Mouse (Mus musculus): ENCODE measurements around the gene Pafah2. TPM values are rescaled to one million over a fixed set of nuclear protein-coding genes. Genes with fewer than 3 reads are reported as not detected.
A peak's percentile ranks its signal among the peaks of the same experiment; 100 is the strongest.

Gene Pafah2
- polyA plus RNA-seq, 1 experiment from 2014 or later: 11.8 TPM

GRCm38 (mm10) chr4:134421971-134422370 lies 25.9 kb downstream of the Pafah2 start:
- ATAC-seq (ENCODE audit: low read depth) (no peak), DNase-seq (ENCODE audit: low spot score) (no peak)
- Histone ChIP-seq H3K27ac (replicated peaks; ENCODE audit: low read depth, low read length) (no peak overlapping the region), H3K4me3 (ENCODE audit: low read depth, low read length) (no peak overlapping the region), H3K9ac (ENCODE audit: low read depth, low read length) (no peak overlapping the region), H3K9me3 (ENCODE audit: control insufficient read depth, low read length) (no peaks in the 10 kb centered on the region), H3K27me3 (replicated peaks; ENCODE audit: control insufficient read depth, insufficient read depth, low read length) (no peaks in the 10 kb centered on the region), H3K4me2 (ENCODE audit: low read depth, low read length) (no peak overlapping the region), H3K4me1 (ENCODE audit: control insufficient read depth, insufficient read depth, low read length) (no peaks in the 10 kb centered on the region), H3K36me3 (ENCODE audit: control insufficient read depth, insufficient read depth, low read length) (peaks cover 28% of the 10 kb centered on the region)
- 48% methylated on average over 11 of the region's 11 CpGs for WGBS

GRCm38 (mm10) chr4:134423949-134424348 lies 27.8 kb downstream of the Pafah2 start:
- Histone ChIP-seq H3K27ac (replicated peaks; ENCODE audit: low read depth, low read length) (no peak overlapping the region), H3K4me2 (ENCODE audit: low read depth, low read length) (no peak overlapping the region), H3K9me3 (ENCODE audit: control insufficient read depth, low read length) (no peaks in the 10 kb centered on the region), H3K27me3 (replicated peaks; ENCODE audit: control insufficient read depth, insufficient read depth, low read length) (no peaks in the 10 kb centered on the region), H3K4me1 (ENCODE audit: control insufficient read depth, insufficient read depth, low read length) (no peaks in the 10 kb centered on the region), H3K36me3 (ENCODE audit: control insufficient read depth, insufficient read depth, low read length) (0 out of 2 replicates have a peak, but pooled peaks cover 17% of the 10 kb centered on the region), H3K4me3 (ENCODE audit: low read depth, low read length) (no peak overlapping the region), H3K9ac (ENCODE audit: low read depth, low read length) (no peak overlapping the region)
- WGBS: 87% methylated on average over 7 of the region's 7 CpGs
- no peak for ATAC-seq (ENCODE audit: low read depth)
- DNase-seq (ENCODE audit: low spot score): no peak

GRCm38 (mm10) chr4:134425088-134425487 lies 29.0 kb downstream of the Pafah2 start:
- Histone ChIP-seq H3K4me2 (ENCODE audit: low read depth, low read length) (no peak overlapping the region), H3K36me3 (ENCODE audit: control insufficient read depth, insufficient read depth, low read length) (0 out of 2 replicates have a peak, but pooled peaks cover 13% of the 10 kb centered on the region), H3K4me1 (ENCODE audit: control insufficient read depth, insufficient read depth, low read length) (peaks cover 3% of the 10 kb centered on the region; the same call in 1 of the 2 replicates), H3K27ac (replicated peaks; ENCODE audit: low read depth, low read length) (no peak overlapping the region), H3K9me3 (ENCODE audit: control insufficient read depth, low read length) (no peaks in the 10 kb centered on the region), H3K9ac (ENCODE audit: low read depth, low read length) (no peak overlapping the region), H3K4me3 (ENCODE audit: low read depth, low read length) (no peak overlapping the region), H3K27me3 (replicated peaks; ENCODE audit: control insufficient read depth, insufficient read depth, low read length) (no peaks in the 10 kb centered on the region)
- WGBS: 61% methylated on average over 7 of the region's 7 CpGs
- ATAC-seq (ENCODE audit: low read depth): no peak
- DNase-seq (ENCODE audit: low spot score): no peak

DNA sequence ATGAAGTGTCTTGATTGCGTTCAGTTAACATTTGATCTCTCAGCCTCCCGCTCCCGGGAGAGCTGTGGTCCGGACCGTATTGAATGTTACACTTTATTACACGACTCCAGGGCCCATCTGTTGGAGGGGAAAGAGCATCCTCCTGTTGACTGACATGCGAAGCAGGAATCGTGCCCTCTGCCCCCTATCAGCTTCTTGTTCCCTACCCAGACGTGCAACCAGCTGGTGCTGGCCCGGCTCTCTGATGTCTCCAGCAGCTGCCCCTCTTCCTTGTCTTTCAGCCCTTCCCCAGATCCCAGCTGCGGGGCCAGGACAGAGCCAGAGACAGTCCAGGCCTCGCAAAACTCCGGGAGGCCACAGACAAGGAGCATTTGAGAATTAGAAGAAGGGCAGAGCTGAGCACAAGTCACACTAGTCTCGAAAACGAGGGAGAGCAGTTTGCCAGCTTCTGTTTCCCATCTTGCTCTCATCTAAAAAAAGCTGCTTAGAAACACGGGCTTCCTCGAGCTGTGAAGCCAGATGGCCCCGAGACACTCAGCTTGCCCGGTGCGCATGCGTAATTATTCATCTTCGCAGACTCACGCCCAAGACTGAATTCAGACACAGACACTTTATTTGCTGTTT lies 34.4 kb downstream of the Pafah2 start:
- Histone ChIP-seq H3K4me3 (ENCODE audit: low read depth, low read length) (0 out of 2 replicates have a peak overlapping the region, but pooled peaks have one; percentile 3), H3K36me3 (ENCODE audit: control insufficient read depth, insufficient read depth, low read length) (0 out of 2 replicates have a peak, but pooled peaks cover 7% of the 10 kb centered on the region), H3K4me2 (ENCODE audit: low read depth, low read length) (peak overlapping the region; percentile 29), H3K4me1 (ENCODE audit: control insufficient read depth, insufficient read depth, low read length) (peaks cover 13% of the 10 kb centered on the region), H3K27me3 (replicated peaks; ENCODE audit: control insufficient read depth, insufficient read depth, low read length) (no peaks in the 10 kb centered on the region), H3K9ac (ENCODE audit: low read depth, low read length) (peak overlapping the region; percentile 43; the same call in 1 of the 2 replicates), H3K27ac (replicated peaks; ENCODE audit: low read depth, low read length) (peak overlapping the region; percentile 79), H3K9me3 (ENCODE audit: control insufficient read depth, low read length) (no peaks in the 10 kb centered on the region)
- 18% methylated on average over 23 of the region's 23 CpGs for WGBS
- peak; percentile 90 for ATAC-seq (ENCODE audit: low read depth)
- DNase-seq (ENCODE audit: low spot score): peak; percentile 90

GRCm38 (mm10) chr4:134432686-134433360 lies 36.7 kb downstream of the Pafah2 start:
- 86% methylated on average over 15 of the region's 15 CpGs for WGBS
- ATAC-seq (ENCODE audit: low read depth): no peak

DNA sequence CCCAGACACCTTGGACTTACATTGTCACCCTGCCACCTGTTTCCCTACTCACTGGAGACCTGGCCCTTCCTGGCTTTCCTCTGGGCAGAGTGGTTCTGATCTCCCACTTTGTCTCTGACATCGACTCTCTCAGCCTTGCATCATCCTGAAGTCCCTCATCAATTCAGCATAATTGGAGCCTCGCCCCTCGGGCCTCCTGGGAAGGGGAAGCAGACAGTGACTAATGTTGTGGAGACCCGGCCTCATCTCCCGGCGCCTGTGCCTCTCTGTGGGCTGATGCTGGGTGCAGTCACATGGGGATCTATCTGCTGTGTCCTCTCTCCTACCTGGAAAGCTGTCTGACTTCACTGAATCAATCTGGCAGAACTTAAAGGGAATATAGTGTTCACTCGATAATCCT lies 40.1 kb downstream of the Pafah2 start:
- 44% methylated on average over 7 of the region's 7 CpGs for WGBS

More at GRCm38 (mm10) chr4:134432686-134433360, 36.7 kb downstream of the Pafah2 start:
- H3K27me3 ChIP-seq (replicated peaks; ENCODE audit: control insufficient read depth, insufficient read depth, low read length): no peaks in the 10 kb centered on the region
- H3K27ac ChIP-seq (replicated peaks; ENCODE audit: low read depth, low read length): no peak overlapping the region
- DNase-seq (ENCODE audit: low spot score): no peak
- H3K4me2 ChIP-seq (ENCODE audit: low read depth, low read length): no peak overlapping the region
- no peaks in the 10 kb centered on the region for H3K36me3 ChIP-seq (ENCODE audit: control insufficient read depth, insufficient read depth, low read length)
- H3K9me3 ChIP-seq (ENCODE audit: control insufficient read depth, low read length): no peaks in the 10 kb centered on the region
- H3K9ac ChIP-seq (ENCODE audit: low read depth, low read length): no peak overlapping the region
- H3K4me1 ChIP-seq (ENCODE audit: control insufficient read depth, insufficient read depth, low read length): peaks cover 13% of the 10 kb centered on the region
- no peak overlapping the region for H3K4me3 ChIP-seq (ENCODE audit: low read depth, low read length)

DNA sequence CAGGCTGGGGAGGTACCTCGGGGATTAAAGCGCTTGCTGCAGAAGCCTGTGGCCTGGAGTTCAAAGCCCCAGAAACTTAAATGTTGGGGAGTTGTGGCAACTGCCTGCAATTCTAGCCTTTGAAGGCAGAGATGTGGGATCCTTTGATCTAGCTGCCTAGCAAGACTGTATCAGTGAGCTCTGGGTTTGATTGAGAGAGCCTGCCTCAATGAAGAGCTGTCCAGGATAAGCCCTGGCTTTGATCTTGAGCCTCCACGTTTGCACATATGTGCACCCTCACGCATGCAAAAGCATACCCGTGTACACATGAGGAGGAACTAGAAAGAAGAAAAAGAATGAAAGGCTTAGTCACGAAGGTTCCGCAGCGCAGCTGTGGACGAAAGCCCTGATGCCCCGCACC lies 40.5 kb downstream of the Pafah2 start:
- Histone ChIP-seq H3K4me2 (ENCODE audit: low read depth, low read length) (no peak overlapping the region), H3K9me3 (ENCODE audit: control insufficient read depth, low read length) (no peaks in the 10 kb centered on the region), H3K27me3 (replicated peaks; ENCODE audit: control insufficient read depth, insufficient read depth, low read length) (no peaks in the 10 kb centered on the region), H3K36me3 (ENCODE audit: control insufficient read depth, insufficient read depth, low read length) (no peaks in the 10 kb centered on the region), H3K4me3 (ENCODE audit: low read depth, low read length) (no peak overlapping the region), H3K9ac (ENCODE audit: low read depth, low read length) (no peak overlapping the region), H3K4me1 (ENCODE audit: control insufficient read depth, insufficient read depth, low read length) (no peaks in the 10 kb centered on the region), H3K27ac (replicated peaks; ENCODE audit: low read depth, low read length) (no peak overlapping the region)
- WGBS: 61% methylated on average over 10 of the region's 10 CpGs
- ATAC-seq (ENCODE audit: low read depth) (no peak), DNase-seq (ENCODE audit: low spot score) (peak; percentile 42)

More for the DNA sequence above, 40.1 kb downstream of the Pafah2 start:
- Histone ChIP-seq H3K27ac (replicated peaks; ENCODE audit: low read depth, low read length) (no peak overlapping the region), H3K36me3 (ENCODE audit: control insufficient read depth, insufficient read depth, low read length) (no peaks in the 10 kb centered on the region), H3K4me2 (ENCODE audit: low read depth, low read length) (no peak overlapping the region), H3K9ac (ENCODE audit: low read depth, low read length) (no peak overlapping the region), H3K27me3 (replicated peaks; ENCODE audit: control insufficient read depth, insufficient read depth, low read length) (no peaks in the 10 kb centered on the region), H3K9me3 (ENCODE audit: control insufficient read depth, low read length) (no peaks in the 10 kb centered on the region), H3K4me1 (ENCODE audit: control insufficient read depth, insufficient read depth, low read length) (no peaks in the 10 kb centered on the region; the same call in 1 of the 2 replicates), H3K4me3 (ENCODE audit: low read depth, low read length) (no peak overlapping the region)
- DNase-seq (ENCODE audit: low spot score) (no peak), ATAC-seq (ENCODE audit: low read depth) (0 out of 2 replicates have a peak, but pooled peaks have one; percentile 44)

DNA sequence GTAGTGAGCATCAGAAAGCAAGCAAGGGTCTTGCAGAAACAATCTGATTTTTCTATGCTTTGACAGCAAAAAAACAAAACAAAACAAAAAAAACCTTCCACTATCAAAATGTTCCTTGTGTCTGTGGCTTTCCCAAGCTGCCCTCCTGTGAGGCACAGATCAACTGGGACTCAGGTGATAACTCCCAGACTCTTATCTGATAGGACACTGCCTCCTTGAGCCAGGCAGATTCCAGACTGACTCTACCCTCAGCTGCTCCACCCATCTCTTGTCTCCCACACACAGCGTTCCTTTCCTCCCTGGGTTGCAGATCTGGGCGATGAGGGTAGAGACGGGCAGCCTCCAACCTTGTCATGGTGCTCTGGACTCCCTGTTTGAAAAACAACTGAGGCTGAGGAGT lies 43.0 kb downstream of the Pafah2 start:
- H3K36me3 ChIP-seq (ENCODE audit: control insufficient read depth, insufficient read depth, low read length): no peaks in the 10 kb centered on the region
- no peak for ATAC-seq (ENCODE audit: low read depth)
- no peak overlapping the region for H3K4me2 ChIP-seq (ENCODE audit: low read depth, low read length)
- H3K9me3 ChIP-seq (ENCODE audit: control insufficient read depth, low read length): no peaks in the 10 kb centered on the region
- no peaks in the 10 kb centered on the region for H3K27me3 ChIP-seq (replicated peaks; ENCODE audit: control insufficient read depth, insufficient read depth, low read length)
- no peak overlapping the region for H3K27ac ChIP-seq (replicated peaks; ENCODE audit: low read depth, low read length)
- no peak for DNase-seq (ENCODE audit: low spot score)
- no peak overlapping the region for H3K4me3 ChIP-seq (ENCODE audit: low read depth, low read length)
- no peaks in the 10 kb centered on the region for H3K4me1 ChIP-seq (ENCODE audit: control insufficient read depth, insufficient read depth, low read length)
- H3K9ac ChIP-seq (ENCODE audit: low read depth, low read length): no peak overlapping the region
- 71% methylated on average over 3 of the region's 3 CpGs for WGBS

All from embryonic facial prominence, embryonic 14.5 days (tissue).